Mouse (Mus musculus) common myeloid progenitor, adult 5-6 weeks (primary cell): Measurements from ENCODE around the gene Ogdh. TPM values are rescaled to one million over a fixed set of nuclear protein-coding genes. Genes with fewer than 3 reads are reported as not detected.
A peak's percentile ranks its signal among the peaks of the same experiment; 100 is the strongest.
"Not testable (repeated sequence)": the region's sequence is repeated elsewhere in the genome, so short reads cannot be mapped to it uniquely, and the experiment has no call there.

Source experiments
- ATAC-seq: replicated peaks from 2 replicates; pipeline ENCODE4 v1.8.0; 2016; ENCODE audit warnings: low read depth, mild to moderate bottlenecking, moderate TSS enrichment, inconsistent platforms; ENCODE audit not compliant: poor library complexity, severe bottlenecking
- total RNA-seq: library from RNA; stranded (forward); fragments of 200-1000, 187-1606 nt; gene quantifications from 2 replicates; pipeline ENCODE4 v1.2.3, GENCODE M21; 2017

Gene Ogdh
- total RNA-seq, 1 experiment from 2014 or later = 111 TPM

DNA sequence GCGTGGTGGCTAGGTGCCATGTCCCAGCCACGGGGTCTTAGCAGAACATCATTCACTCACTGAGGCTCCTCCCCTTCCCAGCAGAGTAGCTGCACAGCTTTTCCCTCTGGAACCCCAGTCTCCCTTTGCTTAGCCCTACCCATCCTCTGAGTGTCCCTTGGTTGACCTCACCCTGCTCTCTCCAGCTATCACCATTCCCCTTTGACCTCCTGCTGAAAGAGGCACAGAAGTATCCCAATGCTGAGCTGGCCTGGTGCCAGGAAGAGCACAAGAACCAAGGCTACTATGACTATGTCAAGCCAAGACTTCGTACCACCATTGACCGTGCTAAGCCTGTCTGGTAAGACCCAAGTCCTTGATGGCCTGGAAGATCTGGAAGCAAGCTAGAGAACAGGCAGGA, 63.7 kb downstream of the Ogdh start:
- ATAC-seq = no peak

DNA sequence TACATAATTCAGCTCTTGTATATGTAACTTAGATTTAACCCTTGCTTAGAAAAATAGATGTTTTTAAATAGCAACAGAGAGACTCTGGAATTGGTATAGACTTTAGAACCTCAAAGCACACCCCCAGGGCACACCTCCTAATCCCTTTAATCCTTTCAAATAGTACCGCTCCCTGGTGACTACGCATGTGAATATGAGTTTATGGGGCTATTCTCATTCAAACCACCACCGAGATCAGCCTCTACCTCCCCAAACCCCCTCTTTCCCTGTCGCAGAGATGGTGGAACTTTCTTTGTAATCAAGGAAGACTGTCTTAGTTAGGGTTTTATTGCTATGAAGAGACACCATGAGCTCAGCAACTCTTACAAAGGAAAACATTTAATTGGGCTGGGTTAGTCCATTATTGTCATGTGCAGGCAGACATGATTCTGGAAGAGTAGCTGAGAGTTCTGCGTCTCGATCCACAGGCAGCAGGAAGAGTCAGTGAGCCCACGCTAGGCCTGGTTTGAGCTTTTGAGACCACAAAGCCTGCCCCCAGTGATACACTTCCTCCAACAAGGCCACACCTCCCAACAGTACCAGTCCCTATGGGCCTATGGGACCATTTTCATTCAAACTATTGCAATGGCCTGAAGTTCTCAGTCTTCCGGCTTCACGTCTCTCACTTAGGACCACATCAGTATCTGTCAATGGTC, 73.3 kb downstream of the Ogdh start:
- ATAC-seq = no peak

DNA sequence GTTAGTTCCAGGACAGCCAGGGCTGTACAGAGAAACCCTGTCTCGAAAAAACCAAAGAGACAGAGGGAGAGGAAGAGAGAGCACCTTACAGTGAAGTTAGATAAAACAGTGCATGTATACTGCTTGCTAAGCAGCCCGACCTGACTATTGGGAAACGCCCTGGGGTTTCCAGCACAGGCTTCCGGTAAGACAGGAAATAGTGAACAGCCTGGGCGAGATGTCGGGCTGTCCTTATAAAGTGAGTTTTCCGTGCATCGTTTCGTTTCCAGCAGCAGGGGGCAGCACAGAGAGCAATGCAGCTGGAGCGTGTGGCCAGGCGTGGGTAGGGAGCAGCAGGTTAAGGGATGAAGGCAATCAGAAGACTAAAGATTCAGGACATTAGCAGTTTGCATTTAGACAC, 74.5 kb downstream of the Ogdh start:
- peak; percentile 100 for ATAC-seq

DNA sequence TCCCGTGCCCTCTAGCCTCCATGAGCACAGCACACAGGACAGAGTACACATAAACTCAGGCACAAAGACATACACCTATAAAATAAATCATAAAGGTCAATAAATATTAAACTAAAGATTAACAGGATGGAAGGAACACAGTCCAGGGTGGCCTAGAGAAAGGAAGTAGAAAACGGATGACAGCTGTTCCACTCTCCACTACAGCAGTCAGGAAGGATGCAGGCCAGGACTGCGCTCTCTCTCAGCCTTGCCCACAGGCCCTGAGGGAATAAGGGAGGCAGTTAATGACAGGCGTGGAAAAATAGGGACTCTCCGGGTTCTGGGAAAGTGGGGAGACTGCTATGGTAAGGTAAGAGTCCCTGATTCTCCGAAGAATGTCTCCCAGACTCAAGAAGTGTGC, 75.0 kb downstream of the Ogdh start:
- no peak for ATAC-seq

DNA sequence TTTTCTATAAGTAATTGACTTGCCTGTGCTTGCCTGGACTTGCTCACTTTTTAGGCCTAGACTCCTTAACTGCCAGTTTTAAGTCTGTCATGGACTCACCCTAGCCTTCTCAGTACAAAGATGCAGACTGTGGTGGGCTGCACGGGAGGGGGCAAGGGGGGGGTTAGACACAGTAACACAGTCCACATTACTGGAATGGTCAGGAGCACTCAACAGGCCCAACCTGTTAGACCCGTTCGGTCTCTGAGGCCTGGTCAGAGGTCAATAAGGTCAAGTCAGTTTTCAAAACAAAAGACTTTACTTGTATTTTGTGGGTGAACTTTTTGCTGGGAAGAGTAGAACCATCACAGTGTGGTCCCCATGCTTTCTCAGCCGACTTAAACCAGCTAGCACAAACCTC, 75.7 kb downstream of the Ogdh start:
- ATAC-seq = no peak

DNA sequence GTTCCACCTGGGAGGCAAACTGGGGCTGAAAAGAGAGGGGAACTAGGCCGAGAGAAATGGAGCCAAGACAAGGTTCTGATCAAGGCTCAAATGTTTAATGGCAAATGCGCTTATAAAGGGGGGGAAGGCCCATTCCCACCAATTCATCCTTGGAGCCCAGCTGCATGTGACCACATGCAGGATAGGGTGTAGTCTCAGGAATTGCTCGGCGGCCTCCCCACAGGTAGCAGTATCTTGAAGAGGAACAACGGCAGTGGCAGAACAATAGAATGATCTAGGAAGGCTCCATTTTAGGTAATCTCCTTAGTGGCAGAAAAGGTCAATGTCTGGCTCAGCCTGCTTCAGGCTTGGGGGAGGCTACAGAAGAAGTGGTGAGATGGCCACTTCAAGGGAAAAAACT, 76.6 kb downstream of the Ogdh start:
- not testable (repeated sequence) for ATAC-seq

DNA sequence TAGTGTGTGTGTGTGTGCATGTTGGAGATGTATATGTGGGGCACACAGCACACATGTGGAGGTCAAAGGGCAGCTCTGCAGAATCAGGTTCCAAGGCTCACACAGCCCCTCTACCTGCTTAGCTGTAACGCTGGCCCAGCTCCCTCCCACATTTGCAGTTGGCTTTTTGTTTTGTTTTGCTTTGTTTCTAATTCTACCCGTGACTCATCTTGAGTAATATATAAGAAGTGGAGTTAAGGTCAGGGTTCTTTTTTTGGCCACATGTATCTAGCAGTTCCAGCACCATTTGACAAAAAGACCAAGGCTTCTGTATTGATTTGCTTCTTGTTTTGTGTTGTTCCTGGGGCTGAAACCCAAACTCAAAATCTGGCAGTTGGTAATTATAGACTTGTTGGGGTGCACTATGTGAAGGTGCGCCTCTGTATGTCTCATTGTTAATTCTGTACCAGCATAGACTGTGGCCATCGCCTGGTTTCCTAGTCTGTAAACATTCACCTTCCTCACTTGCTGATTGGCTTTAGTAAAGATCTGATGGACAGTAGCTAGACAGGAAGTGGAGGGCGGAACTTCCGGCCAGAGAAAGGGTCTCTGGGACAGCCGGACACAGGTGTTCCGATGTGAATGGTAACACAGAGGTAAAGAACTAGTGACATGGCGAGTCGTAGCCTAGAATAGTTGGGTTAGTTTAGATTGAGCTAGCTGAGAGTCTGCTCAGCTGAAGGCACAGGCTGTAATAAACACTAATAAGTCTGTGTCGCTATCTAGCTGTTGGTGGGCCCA, 80.1 kb downstream of the Ogdh start:
- ATAC-seq = no peak

DNA sequence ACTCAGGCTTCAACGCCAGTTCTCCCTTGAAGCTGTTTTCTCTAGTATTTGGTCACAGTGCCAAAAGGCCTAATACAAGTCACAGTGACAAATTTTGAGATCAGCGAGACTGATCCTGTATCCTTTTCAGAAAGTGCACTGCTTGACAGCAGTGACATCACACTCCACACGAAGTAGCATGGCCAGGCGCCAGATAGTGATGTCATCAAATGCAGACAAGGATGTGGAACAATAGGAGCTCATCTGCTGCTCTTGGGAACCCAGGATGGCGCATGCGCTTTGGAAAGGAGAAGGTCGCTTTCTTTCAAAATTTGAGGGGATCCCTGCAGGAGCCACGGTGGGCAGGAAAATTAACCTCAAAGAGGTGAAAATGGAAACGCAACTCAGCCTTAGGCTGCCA, 81.4 kb downstream of the Ogdh start:
- no peak for ATAC-seq

DNA sequence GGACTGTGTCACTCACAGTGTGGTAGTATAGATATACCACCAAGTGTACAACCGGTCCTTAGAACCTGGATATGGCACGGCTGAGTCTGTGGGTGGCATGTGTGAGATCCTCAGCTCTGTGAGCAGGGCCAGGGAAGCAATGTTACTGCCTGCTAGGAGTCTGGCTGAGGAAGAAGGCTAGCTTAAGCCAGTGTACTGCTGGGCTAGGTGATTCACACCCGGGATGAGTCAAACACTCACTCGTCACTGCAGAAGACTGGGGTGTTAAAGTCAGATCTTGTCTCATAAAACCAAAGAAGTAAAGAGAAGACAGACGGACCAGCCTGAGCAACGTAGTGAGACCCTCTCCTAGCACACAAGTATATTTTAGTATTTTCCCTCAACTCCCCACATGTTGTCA, 89.5 kb downstream of the Ogdh start:
- ATAC-seq = no peak

DNA sequence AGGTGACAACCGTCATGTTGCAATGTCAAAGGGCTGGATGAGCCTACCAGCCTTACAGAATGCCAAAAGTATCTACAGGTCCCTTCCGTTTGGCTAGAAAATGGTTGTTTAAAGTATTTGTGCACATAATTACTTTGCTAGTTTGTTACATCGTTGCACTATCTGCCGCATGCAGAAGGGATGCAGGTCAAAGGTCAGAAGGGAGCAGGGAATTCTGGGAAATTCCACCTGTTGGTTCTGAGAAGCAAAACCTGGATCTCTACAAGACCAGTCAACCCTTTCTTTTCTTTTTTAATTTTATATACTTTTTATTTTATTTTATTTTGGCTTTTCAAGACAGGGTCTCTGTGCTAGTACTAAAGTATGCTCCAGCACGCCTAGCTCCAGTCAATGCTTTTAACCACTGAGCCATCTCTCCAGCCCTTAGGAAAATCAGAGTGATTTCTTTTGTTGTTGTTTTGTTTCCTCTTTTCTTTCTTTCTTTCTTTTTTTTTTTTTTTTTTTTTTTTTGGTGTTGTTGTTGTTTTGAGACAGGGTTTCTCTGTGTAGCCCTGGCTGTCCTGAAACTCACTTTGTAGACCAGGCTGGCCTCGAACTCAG, 96.8 kb downstream of the Ogdh start:
- ATAC-seq = no peak

DNA sequence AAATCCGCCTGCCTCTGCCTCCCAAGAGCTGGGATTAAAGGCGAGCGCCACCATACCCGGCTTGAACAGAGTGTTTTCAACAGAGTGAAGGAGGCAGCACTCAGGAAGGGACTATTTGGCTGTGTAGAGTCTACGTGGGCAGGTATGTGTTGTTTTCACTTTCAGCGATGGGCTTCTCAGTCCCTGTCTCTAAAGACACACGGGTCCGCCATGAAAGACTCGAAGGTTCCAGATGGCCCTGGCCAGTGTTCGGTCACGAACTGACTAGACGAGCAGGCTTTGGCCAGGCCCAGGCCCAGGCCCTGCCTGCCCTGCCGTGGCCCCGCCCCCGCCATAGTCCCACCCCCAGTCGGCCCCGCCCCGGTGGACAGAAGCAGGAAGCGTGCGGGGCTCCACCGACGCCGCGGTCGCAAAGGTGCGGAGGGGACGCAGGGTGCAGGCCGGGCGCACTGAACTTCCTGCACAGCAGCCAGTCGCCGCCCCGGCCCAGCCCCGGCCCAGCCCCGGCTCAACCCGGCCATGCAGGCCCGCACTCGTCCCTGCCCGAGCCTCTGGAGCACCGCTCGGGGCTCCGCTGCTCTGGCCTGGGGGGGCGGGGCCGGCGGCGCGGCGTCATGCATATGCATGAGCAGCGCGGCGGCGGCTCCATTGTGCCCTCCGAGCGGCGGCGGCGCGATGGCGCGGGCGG, 97.4 kb downstream of the Ogdh start, which contains the start of gene Zmiz2:
Zmiz2 (plus strand) TSS at position 349 of the 688 bp plus-strand sequence.
- ATAC-seq = peak; percentile 76

DNA sequence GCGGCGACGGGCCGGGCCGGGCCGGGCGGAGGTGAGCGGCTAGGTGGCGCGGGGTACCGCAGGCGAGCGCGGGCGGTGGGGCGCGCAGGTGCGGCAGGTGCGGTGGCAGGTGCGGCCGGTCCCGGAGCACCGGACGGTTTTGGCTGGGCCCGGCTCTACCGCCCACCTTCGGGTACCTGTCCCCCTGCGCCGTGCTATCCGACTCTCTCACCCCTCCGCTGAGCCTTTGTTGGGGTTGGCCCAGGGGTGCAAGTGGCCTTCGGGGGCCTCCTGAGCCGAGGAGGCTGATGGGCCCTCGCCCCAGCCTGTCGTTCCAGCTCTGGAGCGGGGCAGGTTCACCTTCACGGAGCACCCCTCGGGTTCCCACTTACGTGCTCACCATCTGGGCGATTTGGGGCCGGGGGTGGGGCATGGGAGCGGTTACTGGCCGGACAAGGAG, 98.1 kb downstream of the Ogdh start:
- ATAC-seq = no peak

DNA sequence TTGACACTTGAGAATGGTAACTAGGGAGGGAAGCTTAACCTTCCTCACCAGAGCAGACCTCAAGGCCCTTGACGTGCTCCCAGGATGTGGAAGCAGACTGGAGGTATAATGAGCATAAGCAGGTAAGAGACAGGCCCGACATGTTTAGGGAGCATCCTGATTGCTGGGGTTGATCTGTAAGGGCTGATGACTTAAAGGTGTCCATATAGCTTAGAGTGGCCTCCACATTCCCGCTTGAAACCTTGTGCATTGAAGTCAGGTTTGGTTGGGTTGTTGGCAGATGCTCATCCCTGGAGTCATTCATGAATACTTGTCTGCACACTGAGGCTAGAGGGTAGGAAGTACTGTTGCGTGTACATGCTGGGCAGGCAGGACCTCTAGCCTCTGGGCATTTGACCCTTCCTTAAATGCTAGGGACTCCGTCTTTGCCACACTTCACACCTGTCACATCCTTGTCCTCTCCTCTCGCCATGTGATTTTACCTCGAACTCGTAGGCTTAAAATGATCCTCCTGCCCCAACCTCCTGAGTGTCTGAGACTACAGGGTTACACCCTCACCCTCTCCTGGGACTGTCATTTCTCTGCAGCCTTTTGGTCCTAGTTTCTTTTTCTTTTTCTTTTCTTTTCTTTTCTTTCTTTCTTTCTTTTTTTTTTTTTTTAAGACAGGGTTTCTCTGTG, 99.1 kb downstream of the Ogdh start:
- ATAC-seq = no peak

DNA sequence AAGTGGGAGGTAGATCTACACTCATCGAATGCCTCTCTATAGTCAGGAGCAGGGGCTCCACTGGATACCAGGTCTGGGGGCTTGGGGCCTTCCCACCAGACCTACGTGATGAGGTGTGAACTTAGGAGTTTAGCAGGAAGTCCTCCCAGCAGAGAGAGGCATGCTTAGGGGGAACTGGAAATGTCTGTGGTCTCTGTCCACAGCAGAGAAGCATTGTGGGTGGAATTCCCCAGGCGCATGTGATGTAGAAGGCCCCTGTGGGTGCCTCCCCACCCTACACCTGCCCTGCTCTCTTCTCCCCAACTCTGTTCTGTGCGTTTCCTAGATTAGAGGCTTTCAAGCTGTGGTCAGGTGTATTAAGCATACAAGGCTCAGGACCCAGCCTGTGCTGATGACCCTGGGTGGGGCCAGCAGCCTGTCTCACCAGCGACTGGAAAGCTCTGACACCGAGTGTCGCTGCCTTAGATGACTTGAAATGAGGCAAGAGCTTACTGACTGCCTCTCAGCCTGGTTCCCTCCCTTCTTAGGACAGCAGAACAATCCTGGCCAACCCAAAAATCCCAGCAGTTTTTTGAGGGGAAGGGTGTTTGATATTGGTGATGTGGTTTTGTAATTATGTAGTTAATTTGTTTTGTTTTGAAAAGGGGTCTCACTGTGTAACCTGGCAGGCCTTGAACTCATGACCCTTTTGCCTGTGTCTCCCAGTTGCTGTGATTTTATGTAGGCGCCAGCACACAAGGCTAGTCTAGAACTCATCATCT, 100.3 kb downstream of the Ogdh start:
- ATAC-seq = peak; percentile 27

DNA sequence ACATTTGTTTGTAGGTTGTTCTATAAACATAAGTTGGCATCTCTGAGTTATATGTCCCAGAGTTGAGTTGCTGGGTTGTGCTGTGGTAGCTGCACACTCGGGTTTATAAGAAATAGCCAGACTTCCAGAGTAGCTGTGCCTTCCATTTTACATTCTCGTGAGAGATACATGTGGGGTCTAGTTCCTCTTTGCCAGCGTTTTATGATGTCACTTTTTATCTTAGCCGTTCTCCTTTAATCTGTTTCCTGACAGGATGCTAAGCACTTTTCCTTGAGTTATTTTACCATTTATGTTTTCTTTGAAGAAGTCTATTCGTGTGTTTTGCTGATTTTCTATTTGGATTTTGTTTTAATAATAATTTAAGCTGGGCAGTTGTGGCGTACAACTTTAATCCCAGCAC, 101.4 kb downstream of the Ogdh start:
- no peak for ATAC-seq

DNA sequence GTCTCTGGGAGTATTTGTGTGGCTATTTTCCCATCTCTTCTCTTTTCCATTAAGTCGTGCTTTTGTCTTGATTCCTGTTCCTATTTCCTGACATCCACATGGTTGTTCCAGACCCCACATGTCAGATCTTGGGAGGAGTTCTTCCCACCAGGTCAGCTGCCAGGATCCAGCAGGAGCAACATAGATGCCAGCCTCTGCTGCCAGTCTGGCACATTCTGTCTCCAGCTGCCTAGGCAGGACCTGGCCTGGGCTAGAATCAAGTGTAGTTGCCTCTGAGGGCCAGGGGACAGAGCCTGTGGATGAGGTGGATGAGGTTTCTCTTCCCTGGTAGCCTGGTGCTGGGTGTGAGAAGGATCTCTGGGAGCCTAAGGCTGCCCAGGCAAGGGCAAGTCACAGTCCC, 102.4 kb downstream of the Ogdh start:
- no peak for ATAC-seq

DNA sequence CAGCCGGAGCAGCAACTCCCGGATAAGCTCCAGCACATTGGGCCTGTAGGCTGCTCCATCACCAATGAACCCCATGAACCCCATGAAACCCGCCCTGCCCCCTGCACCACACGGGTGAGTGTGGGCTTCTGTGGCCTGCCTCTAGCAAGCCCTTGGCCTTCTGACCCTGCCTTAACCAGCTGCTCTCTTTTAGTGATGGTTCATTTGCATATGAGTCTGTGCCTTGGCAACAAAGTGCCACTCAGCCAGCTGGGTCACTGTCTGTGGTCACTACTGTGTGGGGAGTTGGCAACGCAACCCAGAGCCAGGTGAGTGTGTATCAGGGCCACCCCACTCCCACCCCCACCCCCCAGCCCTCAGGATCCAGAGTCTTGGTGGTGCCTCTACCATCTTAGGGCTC, 104.1 kb downstream of the Ogdh start:
- ATAC-seq = no peak

DNA sequence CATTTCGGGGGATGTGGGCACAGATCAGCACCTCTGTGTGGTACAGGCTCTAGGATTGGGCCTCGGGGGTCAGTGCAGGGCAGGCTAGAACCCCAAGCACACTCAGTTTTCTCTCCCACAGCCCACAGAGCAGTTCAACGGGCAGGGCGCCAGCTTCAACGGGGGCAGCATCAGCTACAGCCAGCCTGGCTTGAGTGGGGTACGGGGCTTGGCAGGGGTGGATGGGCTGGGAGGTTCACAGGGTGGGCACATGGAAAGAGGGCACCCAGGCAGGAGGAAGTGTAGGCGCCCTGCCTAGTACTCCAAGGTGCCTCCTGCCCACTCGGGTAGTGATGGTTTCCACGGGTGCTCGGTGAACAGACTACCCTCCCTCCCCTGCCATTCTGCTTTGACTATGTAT, 106.7 kb downstream of the Ogdh start:
- ATAC-seq = no peak
